Mouse (Mus musculus) frontal cortex, postnatal 10 days (tissue): ENCODE measurements around the gene Shf.
"Not testable (repeated sequence)": the region's sequence is repeated elsewhere in the genome, so short reads cannot be mapped to it uniquely, and the experiment has no call there.

Experiments used
- DNase-seq, 2 experiments: peaks; one replicate each; pipeline ENCODE4 v3.0.0; 2022; ENCODE audit warnings: low spot score in 2 of 2, mixed read lengths in 1 of 2

Gene Shf

DNA sequence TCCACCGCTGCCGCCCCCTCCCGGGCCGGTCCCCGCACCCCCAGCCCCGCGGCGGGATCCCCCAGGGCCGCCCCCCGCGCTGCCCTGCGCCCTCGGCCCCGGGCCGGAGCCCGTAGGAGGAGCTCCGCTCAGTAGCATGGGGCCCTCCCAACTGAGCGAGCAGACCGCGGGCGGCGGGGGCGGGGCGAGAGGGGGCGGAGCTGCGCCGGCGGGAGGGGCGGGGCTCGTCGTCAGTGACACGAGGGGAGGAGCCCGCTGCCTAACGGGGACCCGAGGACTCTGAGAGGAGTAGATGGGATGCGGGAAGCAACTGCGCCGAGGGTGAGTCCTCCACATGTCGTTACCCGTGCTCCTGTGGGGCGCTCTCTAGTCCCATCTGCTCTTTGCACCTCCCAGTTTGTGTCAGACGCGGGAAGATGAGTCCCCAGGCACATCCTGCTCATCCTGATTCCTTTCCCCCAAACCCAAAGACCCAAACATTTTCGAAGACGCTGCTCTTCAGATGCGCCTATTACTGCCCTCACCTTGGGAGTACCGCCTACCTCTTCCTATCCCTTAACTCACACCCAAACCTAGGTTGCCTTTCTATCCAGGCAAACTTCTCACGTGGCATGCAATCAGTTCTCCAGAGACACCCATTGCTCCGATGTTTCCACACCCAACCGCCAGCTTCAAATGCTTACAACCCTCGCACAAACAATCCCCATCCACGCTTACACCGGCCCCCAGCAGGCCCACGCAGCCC lies at the start of gene Shf:
Gene Shf, minus strand, starts transcription at position 168 of the 745 bp plus-strand sequence.
- DNase-seq = peak; percentile 82 to 88

DNA sequence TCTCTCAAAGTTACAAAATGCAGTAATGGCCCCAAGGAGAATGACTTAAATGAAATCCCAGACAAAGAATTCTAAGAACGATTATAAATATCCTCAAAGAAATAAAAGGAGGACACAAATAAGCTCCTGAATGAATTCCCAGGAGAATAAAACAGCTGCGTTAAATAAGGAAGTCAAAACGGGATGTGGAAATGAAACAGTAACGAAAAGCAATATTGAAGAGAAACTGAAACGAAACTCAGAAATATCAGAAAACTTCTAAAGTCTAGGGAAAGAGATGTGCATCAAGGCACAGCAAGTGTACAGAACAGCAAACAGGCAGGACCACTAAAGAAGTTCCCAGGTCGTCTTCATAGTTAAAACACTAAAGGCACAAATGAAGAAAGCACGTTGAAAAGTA lies 40.0 kb upstream of the Shf start:
- DNase-seq = no peak

GRCm38 (mm10) chr2:122407607-122408006 lies 38.6 kb upstream of the Shf start:
- no peak for DNase-seq

GRCm38 (mm10) chr2:122396150-122396549 lies 27.2 kb upstream of the Shf start:
- no peak for DNase-seq

GRCm38 (mm10) chr2:122387135-122387534 lies 18.2 kb upstream of the Shf start:
- DNase-seq = not testable (repeated sequence)

- DNase-seq = no peak
Observed at GRCm38 (mm10) chr2:122385095-122385494, 16.1 kb upstream of the Shf start.

DNA sequence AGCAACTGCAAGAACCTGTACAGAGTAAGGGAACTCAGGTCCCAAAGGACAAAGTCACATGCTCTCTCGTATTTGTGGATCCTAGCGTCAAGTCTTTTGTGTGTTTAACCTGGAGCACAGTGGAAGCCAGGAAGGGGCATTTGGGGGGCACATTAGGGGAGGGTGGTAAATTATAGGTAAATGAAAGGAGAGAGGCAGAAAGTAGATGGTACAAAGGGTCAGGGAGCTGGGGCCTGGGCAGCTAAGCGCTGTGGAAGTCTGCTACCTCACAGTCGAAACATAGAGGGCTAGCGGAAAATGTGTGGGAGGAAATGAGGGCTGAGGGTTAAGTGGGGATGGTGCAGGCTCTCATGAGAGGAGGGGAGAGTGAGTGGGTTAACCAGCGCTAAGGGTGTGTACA lies 13.2 kb upstream of the Shf start:
- no peak for DNase-seq

GRCm38 (mm10) chr2:122381329-122382103 lies 12.6 kb upstream of the Shf start:
- DNase-seq = no peak

- DNase-seq = peak in 1 of 2 experiments; percentile 26
Observed at GRCm38 (mm10) chr2:122380768-122381311, 11.9 kb upstream of the Shf start.

DNA sequence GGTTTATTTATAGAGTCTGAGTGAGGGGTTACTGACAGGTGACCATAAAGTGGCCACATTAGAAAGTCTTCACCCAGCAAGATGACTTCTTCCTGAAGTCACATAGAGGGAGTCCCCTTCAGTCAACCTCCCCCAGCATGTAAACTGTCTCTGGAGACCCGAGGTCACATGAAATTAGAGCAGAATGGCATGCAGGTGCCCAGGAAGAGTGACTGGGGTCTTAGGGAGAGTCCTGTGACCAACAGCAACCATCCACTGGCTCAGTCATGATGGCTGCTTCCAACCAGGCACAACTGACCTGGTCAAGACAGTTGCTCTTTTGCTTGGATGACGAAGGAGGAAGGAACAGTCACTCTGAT lies 10.3 kb upstream of the Shf start:
- DNase-seq = peak in 1 of 2 experiments; percentile 6

DNA sequence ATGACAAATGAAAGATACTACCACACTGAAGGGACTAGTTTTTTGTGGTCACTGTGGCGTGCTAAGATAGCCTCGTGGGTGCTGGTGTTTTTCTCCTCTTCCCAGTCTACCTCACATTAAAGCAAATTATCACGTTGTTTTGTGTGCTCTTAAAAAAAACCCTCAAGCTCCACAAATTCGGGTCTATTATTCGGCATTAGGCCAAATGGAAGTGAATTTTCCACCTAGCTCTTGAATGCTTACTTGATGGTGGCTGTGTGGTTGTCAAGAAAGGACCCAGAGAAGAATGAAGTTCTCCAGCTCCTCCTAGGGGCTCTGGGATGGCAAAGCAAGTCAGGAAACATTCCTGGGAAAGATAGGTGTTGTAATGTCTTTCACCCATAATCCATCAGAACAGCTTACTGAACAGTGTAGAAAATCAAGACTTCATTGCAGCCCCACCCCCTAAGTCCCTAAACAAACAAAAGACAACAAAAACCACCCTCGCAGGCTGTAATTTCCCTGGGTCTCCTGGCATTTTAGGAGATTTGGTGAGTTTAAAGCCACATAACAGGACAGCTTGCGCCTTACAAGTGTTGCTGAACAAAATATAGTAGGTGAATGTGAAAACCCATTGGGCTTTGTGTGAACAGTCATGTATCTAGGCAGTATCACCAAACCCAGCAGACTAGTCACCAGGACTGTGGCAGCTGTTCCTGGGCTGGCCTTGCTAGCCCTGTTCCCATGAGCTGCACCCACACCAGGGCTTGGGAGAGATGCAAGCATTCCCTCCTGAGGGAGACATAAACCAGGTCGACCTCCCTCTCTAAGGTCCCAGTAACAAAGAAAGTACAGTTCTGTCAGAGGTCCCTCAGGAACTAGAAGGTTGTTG lies 9.7 kb upstream of the Shf start:
- DNase-seq = peak in 1 of 2 experiments; percentile 51

DNA sequence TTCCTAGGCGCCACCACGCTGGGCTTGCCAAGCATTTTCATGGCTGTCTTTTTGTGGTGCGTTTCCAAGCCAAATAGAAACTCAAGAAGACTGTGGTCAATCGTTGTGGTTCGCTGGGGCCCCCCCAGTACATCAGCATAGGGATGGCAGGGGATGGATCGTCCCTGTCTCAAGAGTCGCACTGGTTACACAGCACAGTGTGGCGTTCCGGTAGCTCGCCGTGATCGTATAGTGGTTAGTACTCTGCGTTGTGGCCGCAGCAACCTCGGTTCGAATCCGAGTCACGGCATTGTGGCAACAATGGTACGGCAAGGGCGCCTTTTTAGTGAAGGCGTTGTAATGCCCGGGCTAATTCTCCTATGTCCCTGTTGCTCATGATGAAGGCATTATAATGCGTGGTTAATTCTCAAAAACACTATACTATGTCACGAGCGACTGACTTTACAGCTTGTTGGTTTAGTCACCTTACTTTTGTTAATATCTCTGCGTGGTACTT lies 8.8 kb upstream of the Shf start:
- peak; percentile 59 to 76 for DNase-seq

- peak; percentile 95 to 97 for DNase-seq
Observed at GRCm38 (mm10) chr2:122377215-122377674, 8.3 kb upstream of the Shf start.

GRCm38 (mm10) chr2:122376041-122376561 lies 7.1 kb upstream of the Shf start:
- DNase-seq = peak in 1 of 2 experiments; percentile 48

DNA sequence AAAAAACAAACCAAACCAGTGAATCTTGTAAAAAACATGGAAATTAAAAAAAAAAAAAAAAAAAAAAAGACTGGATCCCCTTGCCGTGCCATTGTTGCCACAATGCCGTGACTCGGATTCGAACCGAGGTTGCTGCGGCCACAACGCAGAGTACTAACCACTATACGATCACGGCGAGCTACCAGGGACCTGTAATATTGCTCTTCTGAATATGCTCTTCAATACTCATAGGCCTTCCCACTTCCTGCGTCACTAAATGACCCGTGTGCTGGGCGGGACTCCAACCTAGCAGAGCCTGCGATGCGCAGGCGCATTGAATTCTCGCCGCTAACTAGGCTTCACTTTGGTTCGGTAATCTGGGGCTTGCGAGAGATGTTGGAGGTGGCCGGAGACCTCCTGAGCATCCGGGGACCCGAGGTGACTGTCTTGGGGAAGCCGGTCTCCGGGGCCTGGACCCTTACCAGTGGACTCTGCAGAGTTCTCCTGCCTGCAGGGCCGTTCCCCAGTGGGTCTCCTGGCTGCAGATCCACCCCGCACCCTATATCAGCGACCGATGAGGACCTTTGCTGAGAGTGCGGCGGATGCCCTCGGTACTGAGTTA lies 6.5 kb upstream of the Shf start:
- peak; percentile 92 to 95 for DNase-seq

GRCm38 (mm10) chr2:122374666-122375331 lies 5.8 kb upstream of the Shf start:
- DNase-seq = peak in 1 of 2 experiments; percentile 5

DNA sequence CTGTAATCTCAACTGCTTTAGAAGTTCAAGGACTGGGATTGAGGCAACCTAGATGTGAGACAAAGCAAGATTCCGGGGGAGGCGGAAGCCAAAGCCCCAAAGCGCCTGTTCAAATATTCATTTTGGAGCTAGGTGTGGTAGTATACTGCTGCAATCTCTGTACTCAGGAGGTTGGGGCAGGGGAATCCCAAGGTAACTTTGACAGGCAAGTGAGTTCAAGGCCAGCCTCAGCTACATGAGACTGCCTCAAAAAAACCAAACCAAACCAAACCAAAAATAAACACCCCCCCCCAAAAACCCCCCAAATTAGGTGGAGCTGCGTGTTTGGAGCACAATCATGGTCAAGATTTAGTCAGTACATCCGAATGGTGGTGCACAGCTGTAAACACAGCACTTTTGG lies 5.0 kb upstream of the Shf start:
- DNase-seq = no peak

- no peak for DNase-seq
Observed at GRCm38 (mm10) chr2:122372541-122372940, 3.6 kb upstream of the Shf start.

DNA sequence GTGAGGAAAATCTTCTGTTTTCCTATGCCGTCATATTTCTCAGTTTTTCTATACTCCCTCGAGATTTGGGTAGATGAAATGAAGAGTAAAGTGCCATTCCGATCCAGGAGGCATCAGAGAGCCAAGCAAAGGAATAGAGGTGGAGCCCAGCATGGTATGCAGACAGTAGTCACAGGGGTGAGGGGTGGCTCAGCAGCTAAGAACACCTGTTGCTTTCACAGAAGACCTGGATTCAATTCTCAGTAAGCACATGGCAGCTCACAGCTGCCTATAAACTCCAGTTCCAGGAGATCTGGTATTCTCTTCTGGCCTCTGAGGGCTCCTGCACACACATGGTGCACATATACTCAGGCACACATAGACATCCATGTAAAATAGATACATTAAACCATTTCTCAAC lies 3.1 kb upstream of the Shf start:
- no peak for DNase-seq

DNA sequence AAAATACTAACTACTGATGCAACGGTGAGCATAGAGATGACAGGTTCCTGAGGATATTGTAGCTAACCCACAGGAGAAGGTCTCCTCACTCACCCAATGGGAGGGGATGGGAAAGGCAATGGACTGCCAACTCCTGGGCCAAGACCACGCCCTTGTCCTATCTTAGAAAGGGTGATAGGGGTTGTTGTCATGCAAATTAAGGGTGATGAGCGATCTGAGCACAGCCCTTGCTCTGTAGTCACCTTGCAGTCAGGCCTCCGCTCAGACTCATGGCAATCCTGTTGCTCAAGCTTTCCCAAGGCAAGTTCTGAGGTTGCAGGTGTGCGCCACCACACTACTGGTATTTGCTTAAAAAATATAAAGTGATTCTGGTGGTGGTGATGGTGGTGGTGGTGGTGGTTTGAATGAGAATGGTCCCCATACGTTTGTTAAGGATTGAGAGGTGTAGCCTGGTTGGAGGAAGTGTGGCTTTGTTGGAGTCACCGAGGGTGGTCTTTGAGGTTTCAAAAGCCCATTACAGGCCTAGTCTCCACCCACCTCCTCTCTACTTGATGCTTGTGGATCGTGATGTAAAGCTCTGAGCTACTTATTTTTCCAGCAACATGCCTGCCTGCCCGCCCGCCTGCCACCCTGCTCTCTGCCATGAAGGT lies 1.3 kb upstream of the Shf start:
- DNase-seq = peak in 1 of 2 experiments; percentile 6
